Mouse (Mus musculus) megakaryocyte-erythroid progenitor cell, adult 5-6 weeks (primary cell): ENCODE measurements around the gene Ppia. TPM values are rescaled to one million over a fixed set of nuclear protein-coding genes. Genes with fewer than 3 reads are reported as not detected.
"Not testable (repeated sequence)": the region's sequence is repeated elsewhere in the genome, so short reads cannot be mapped to it uniquely, and the experiment has no call there.

Experiments used
- ATAC-seq: replicated peaks from 2 replicates; pipeline ENCODE4 v1.8.0; 2016; ENCODE audit warnings: mild to moderate bottlenecking, inconsistent platforms; ENCODE audit not compliant: severe bottlenecking, poor library complexity, low FRiP score, low TSS enrichment
- total RNA-seq, 2 experiments: library from RNA; stranded (forward) in 1 of 2; stranded (reverse) in 1 of 2; fragments of 200-1000, 215-1000 nt in 1 of 2; fragments of >200 nt in 1 of 2; fragmentation: Nextera tagmentation in 1 of 2; gene quantifications; 2 replicates each; pipeline ENCODE4 v1.2.3; 2014 to 2017

Gene Ppia
- total RNA-seq (2014; fragmentation: Nextera tagmentation) (3,823 and 4,304 TPM in 2 replicates), total RNA-seq (2017) (1,965 and 1,971 TPM in 2 replicates)

- ATAC-seq, result peak; percentile 54
These were observed at the start of gene Ppia for GRCm38 (mm10) chr11:6414751-6415550. TSS of gene Ppia (plus strand) at chr11:6415443.

DNA sequence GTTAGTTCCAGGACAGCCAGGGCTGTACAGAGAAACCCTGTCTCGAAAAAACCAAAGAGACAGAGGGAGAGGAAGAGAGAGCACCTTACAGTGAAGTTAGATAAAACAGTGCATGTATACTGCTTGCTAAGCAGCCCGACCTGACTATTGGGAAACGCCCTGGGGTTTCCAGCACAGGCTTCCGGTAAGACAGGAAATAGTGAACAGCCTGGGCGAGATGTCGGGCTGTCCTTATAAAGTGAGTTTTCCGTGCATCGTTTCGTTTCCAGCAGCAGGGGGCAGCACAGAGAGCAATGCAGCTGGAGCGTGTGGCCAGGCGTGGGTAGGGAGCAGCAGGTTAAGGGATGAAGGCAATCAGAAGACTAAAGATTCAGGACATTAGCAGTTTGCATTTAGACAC lies 49.4 kb upstream of the Ppia start:
- peak; percentile 98 for ATAC-seq

DNA sequence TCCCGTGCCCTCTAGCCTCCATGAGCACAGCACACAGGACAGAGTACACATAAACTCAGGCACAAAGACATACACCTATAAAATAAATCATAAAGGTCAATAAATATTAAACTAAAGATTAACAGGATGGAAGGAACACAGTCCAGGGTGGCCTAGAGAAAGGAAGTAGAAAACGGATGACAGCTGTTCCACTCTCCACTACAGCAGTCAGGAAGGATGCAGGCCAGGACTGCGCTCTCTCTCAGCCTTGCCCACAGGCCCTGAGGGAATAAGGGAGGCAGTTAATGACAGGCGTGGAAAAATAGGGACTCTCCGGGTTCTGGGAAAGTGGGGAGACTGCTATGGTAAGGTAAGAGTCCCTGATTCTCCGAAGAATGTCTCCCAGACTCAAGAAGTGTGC lies 48.8 kb upstream of the Ppia start:
- no peak for ATAC-seq

- no peak for ATAC-seq
These were observed 48.1 kb upstream of the Ppia start for GRCm38 (mm10) chr11:6367156-6367555.

DNA sequence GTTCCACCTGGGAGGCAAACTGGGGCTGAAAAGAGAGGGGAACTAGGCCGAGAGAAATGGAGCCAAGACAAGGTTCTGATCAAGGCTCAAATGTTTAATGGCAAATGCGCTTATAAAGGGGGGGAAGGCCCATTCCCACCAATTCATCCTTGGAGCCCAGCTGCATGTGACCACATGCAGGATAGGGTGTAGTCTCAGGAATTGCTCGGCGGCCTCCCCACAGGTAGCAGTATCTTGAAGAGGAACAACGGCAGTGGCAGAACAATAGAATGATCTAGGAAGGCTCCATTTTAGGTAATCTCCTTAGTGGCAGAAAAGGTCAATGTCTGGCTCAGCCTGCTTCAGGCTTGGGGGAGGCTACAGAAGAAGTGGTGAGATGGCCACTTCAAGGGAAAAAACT lies 47.3 kb upstream of the Ppia start:
- not testable (repeated sequence) for ATAC-seq

GRCm38 (mm10) chr11:6371376-6372155 lies 43.7 kb upstream of the Ppia start:
- no peak for ATAC-seq

GRCm38 (mm10) chr11:6372784-6373183 lies 42.5 kb upstream of the Ppia start:
- ATAC-seq, result no peak

GRCm38 (mm10) chr11:6380916-6381315 lies 34.3 kb upstream of the Ppia start:
- no peak for ATAC-seq

DNA sequence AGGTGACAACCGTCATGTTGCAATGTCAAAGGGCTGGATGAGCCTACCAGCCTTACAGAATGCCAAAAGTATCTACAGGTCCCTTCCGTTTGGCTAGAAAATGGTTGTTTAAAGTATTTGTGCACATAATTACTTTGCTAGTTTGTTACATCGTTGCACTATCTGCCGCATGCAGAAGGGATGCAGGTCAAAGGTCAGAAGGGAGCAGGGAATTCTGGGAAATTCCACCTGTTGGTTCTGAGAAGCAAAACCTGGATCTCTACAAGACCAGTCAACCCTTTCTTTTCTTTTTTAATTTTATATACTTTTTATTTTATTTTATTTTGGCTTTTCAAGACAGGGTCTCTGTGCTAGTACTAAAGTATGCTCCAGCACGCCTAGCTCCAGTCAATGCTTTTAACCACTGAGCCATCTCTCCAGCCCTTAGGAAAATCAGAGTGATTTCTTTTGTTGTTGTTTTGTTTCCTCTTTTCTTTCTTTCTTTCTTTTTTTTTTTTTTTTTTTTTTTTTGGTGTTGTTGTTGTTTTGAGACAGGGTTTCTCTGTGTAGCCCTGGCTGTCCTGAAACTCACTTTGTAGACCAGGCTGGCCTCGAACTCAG lies 27.0 kb upstream of the Ppia start:
- no peak for ATAC-seq

GRCm38 (mm10) chr11:6388726-6389413 lies 26.4 kb upstream of the Ppia start, which contains the start of gene Zmiz2:
TSS of gene Zmiz2 (plus strand) at chr11:6389074.
- peak; percentile 84 for ATAC-seq

DNA sequence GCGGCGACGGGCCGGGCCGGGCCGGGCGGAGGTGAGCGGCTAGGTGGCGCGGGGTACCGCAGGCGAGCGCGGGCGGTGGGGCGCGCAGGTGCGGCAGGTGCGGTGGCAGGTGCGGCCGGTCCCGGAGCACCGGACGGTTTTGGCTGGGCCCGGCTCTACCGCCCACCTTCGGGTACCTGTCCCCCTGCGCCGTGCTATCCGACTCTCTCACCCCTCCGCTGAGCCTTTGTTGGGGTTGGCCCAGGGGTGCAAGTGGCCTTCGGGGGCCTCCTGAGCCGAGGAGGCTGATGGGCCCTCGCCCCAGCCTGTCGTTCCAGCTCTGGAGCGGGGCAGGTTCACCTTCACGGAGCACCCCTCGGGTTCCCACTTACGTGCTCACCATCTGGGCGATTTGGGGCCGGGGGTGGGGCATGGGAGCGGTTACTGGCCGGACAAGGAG lies 25.7 kb upstream of the Ppia start:
- ATAC-seq, result peak; percentile 28; the same call in 1 of the 2 replicates

- ATAC-seq, result no peak
These were observed 24.7 kb upstream of the Ppia start for GRCm38 (mm10) chr11:6390376-6391053.

- no peak for ATAC-seq
These were observed 23.5 kb upstream of the Ppia start for GRCm38 (mm10) chr11:6391516-6392276.

DNA sequence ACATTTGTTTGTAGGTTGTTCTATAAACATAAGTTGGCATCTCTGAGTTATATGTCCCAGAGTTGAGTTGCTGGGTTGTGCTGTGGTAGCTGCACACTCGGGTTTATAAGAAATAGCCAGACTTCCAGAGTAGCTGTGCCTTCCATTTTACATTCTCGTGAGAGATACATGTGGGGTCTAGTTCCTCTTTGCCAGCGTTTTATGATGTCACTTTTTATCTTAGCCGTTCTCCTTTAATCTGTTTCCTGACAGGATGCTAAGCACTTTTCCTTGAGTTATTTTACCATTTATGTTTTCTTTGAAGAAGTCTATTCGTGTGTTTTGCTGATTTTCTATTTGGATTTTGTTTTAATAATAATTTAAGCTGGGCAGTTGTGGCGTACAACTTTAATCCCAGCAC lies 22.4 kb upstream of the Ppia start:
- ATAC-seq, result no peak

DNA sequence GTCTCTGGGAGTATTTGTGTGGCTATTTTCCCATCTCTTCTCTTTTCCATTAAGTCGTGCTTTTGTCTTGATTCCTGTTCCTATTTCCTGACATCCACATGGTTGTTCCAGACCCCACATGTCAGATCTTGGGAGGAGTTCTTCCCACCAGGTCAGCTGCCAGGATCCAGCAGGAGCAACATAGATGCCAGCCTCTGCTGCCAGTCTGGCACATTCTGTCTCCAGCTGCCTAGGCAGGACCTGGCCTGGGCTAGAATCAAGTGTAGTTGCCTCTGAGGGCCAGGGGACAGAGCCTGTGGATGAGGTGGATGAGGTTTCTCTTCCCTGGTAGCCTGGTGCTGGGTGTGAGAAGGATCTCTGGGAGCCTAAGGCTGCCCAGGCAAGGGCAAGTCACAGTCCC lies 21.4 kb upstream of the Ppia start:
- no peak for ATAC-seq

GRCm38 (mm10) chr11:6395565-6395964 lies 19.7 kb upstream of the Ppia start:
- no peak for ATAC-seq

- ATAC-seq, result no peak
These were observed 17.1 kb upstream of the Ppia start for GRCm38 (mm10) chr11:6398141-6398540.
